ENCODE assay signal across 25 mouse cellular contexts in genomic region chr7:69576596-69576995, GRCm38 (mm10).
"Had no signal": no experiment of that assay in that cellular context is flagged by ENCODE, and none has a peak within 500 bp of the region (broad histone marks: within the 10 kb centered on the region; RNA-seq: fewer than 3 reads in every experiment).

No protein-coding gene starts in this region.

- DNase-seq: cerebellum, adult 9-10 months; cerebellum, adult 9-11 months; cerebellum, postnatal 10 days; cerebellum, postnatal 14 days; cerebellum, postnatal 25 days; cerebellum, postnatal 36 days; embryo, embryonic 11 days; forebrain, postnatal 0 days; gastrocnemius, adult 2 months; gastrocnemius, postnatal 10 days; gastrocnemius, postnatal 14 days; gastrocnemius, postnatal 25 days; gastrocnemius, postnatal 36 days; heart, adult 11 months; heart, adult 18-20 months; heart, adult 2 months had no signal

- H3K4me1 ChIP-seq: embryonic facial prominence, embryonic 12.5 days; embryonic facial prominence, embryonic 13.5 days; embryonic facial prominence, embryonic 15.5 days had no signal

- H3K4me3 ChIP-seq: embryonic facial prominence, embryonic 10.5 days; embryonic facial prominence, embryonic 12.5 days; embryonic facial prominence, embryonic 13.5 days; embryonic facial prominence, embryonic 15.5 days; erythroblast, embryonic 14.5 days; forebrain, embryonic 10.5 days; forebrain, embryonic 12.5 days; forebrain, embryonic 13.5 days; forebrain, embryonic 15.5 days; gastrocnemius, adult 2 months; heart, adult 2 months had no signal

- H3K27ac ChIP-seq: embryonic facial prominence, embryonic 10.5 days; embryonic facial prominence, embryonic 12.5 days; embryonic facial prominence, embryonic 13.5 days; embryonic facial prominence, embryonic 15.5 days; forebrain, embryonic 10.5 days; forebrain, embryonic 12.5 days; forebrain, embryonic 13.5 days; forebrain, embryonic 15.5 days; gastrocnemius, adult 2 months; heart, adult 2 months had no signal
